Mouse (Mus musculus): Measurements from ENCODE around the gene Ndufb10.

DNA sequence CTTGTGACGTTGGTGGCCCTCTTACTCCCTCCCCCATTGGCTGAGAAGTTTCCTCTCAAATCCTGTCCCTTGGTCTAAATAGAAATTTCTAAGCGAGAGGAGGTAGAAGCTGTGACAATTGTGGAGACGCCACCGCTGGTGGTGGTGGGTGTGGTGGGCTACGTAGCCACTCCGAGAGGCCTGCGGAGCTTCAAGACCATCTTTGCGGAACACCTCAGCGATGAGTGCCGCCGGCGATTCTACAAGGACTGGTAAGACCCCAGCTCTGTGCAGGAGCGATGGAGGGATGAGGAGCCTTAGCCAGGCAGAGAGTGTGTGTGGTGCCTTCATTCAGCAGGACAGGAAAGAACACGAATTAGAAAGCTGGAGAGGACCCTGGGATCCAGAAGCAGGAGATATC is 6.5 kb upstream of the Ndufb10 start:
- TF ChIP-seq CTCF (IDR thresholded peaks at IDR 0.05; ENCODE audit: control insufficient read depth, insufficient read depth, insufficient read length) (no peak), MYOD1 (IDR thresholded peaks at IDR 0.05; ENCODE audit: control insufficient read depth, insufficient read length, low read depth) (no peak), MAX (IDR thresholded peaks at IDR 0.05) (no peak), USF1 (IDR thresholded peaks at IDR 0.05; ENCODE audit: low read depth) (no peak)
